Mouse (Mus musculus): ENCODE data around the gene Gm10842. TPM values are rescaled to one million over a fixed set of nuclear protein-coding genes. Genes with fewer than 3 reads are reported as not detected.

Gene Gm10842
- total RNA-seq, 2 experiments from 2014 or later = not detected

GRCm38 (mm10) chr11:105151226-105152016, 4.7 kb downstream of the Gm10842 start:
- DNase-seq (ENCODE audit: low spot score in 2 of 2) = no peak
- intact Hi-C loops (cut with DNase I) = no loop called here

GRCm38 (mm10) chr11:105152017-105152300, 5.3 kb downstream of the Gm10842 start:
- intact Hi-C loops (cut with DNase I) = no loop called here
- no peak for DNase-seq (ENCODE audit: low spot score in 2 of 2)

GRCm38 (mm10) chr11:105152357-105152899, 5.7 kb downstream of the Gm10842 start:
- no peak for DNase-seq (ENCODE audit: low spot score in 2 of 2)
- intact Hi-C loops (cut with DNase I) = no loop called here

GRCm38 (mm10) chr11:105153068-105153833, 6.6 kb downstream of the Gm10842 start:
- intact Hi-C loops (cut with DNase I) = no loop called here

GRCm38 (mm10) chr11:105155915-105156314, 9.2 kb downstream of the Gm10842 start:
- intact Hi-C loops (cut with DNase I) = no loop called here
- no peak for DNase-seq (ENCODE audit: low spot score in 2 of 2)

More at GRCm38 (mm10) chr11:105153068-105153833, 6.6 kb downstream of the Gm10842 start:
- no peak for DNase-seq (ENCODE audit: low spot score in 2 of 2)

GRCm38 (mm10) chr11:105156748-105157267, 10.1 kb downstream of the Gm10842 start:
- intact Hi-C loops (cut with DNase I) = no loop called here
- DNase-seq (ENCODE audit: low spot score in 2 of 2) = no peak

- intact Hi-C loops (cut with DNase I) = no loop called here
- no peak for DNase-seq (ENCODE audit: low spot score in 2 of 2)
Measured at GRCm38 (mm10) chr11:105158047-105158446, 11.4 kb downstream of the Gm10842 start.

GRCm38 (mm10) chr11:105159673-105160360, 13.1 kb downstream of the Gm10842 start:
- DNase-seq (ENCODE audit: low spot score in 2 of 2) = no peak
- intact Hi-C loops (cut with DNase I) = no loop called here

GRCm38 (mm10) chr11:105161411-105161810, 14.7 kb downstream of the Gm10842 start:
- DNase-seq (ENCODE audit: low spot score in 2 of 2) = no peak
- intact Hi-C loops (cut with DNase I) = no loop called here

GRCm38 (mm10) chr11:105164516-105165510, 18.1 kb downstream of the Gm10842 start:
- no peak for DNase-seq (ENCODE audit: low spot score in 2 of 2)
- intact Hi-C loops (cut with DNase I) = no loop called here

- DNase-seq (ENCODE audit: low spot score in 2 of 2) = no peak
- intact Hi-C loops (cut with DNase I) = no loop called here
Measured at GRCm38 (mm10) chr11:105166780-105167179, 20.1 kb downstream of the Gm10842 start.

- DNase-seq (ENCODE audit: low spot score in 2 of 2) = no peak
- intact Hi-C loops (cut with DNase I) = no loop called here
Measured at GRCm38 (mm10) chr11:105178516-105178915, 31.8 kb downstream of the Gm10842 start, which contains the start of gene Tlk2. TSS of gene Tlk2 (plus strand) at chr11:105178807.

- intact Hi-C loops (cut with DNase I) = no loop called here
- DNase-seq (ENCODE audit: low spot score in 2 of 2) = no peak
Measured at GRCm38 (mm10) chr11:105179523-105179922, 32.8 kb downstream of the Gm10842 start.

- intact Hi-C loops (cut with DNase I) = no loop called here
- peak in 1 of 2 experiments; percentile 18 for DNase-seq (ENCODE audit: low spot score in 2 of 2)
Measured at GRCm38 (mm10) chr11:105180471-105181091, 33.9 kb downstream of the Gm10842 start.

- intact Hi-C loops (cut with DNase I) = no loop called here
- DNase-seq (ENCODE audit: low spot score in 2 of 2) = peak; percentile 88
Measured at GRCm38 (mm10) chr11:105181126-105181637, 34.5 kb downstream of the Gm10842 start.

- intact Hi-C loops (cut with DNase I) = no loop called here
- peak; percentile 17 to 26 for DNase-seq (ENCODE audit: low spot score in 2 of 2)
Measured at GRCm38 (mm10) chr11:105181689-105182460, 35.2 kb downstream of the Gm10842 start.

GRCm38 (mm10) chr11:105182461-105182855, 35.8 kb downstream of the Gm10842 start:
- no peak for DNase-seq (ENCODE audit: low spot score in 2 of 2)

More at GRCm38 (mm10) chr11:105182461-105182855, 35.8 kb downstream of the Gm10842 start:
- intact Hi-C loops (cut with DNase I) = no loop called here
